Mouse (Mus musculus) ES-E14 (cell line): ENCODE results near the gene Rptor. TPM values are rescaled to one million over a fixed set of nuclear protein-coding genes. Genes with fewer than 3 reads are reported as not detected.

Experiments
- DNase-seq: peaks from one replicate; pipeline ENCODE4 v3.0.0-alpha.2; 2013; ENCODE audit warnings: low read depth, low spot score
- H3K27ac ChIP-seq: 2 replicates; pipeline ENCODE4 v1.5.1; 2012; ENCODE audit warnings: low read depth, mild to moderate bottlenecking, low read length, moderate library complexity, mixed read lengths; ENCODE audit not compliant: poor library complexity, insufficient read depth, severe bottlenecking
- H3K36me3 ChIP-seq: 2 replicates; pipeline ENCODE4 v1.6.1; 2012; ENCODE audit warnings: mild to moderate bottlenecking, low read length, moderate library complexity, mixed read lengths; ENCODE audit not compliant: control insufficient read depth, poor library complexity, insufficient read depth, severe bottlenecking
- H3K4me1 ChIP-seq, 2 experiments: fragments of 150-350 bp in 1 of 2; sonication (generic) in 1 of 2; 2 replicates each; pipeline ENCODE4 v1.6.1; 2012; ENCODE audit warnings: low read length in 2 of 2, mild to moderate bottlenecking in 1 of 2, mixed read lengths in 1 of 2; ENCODE audit not compliant: control insufficient read depth in 2 of 2, insufficient read depth in 2 of 2, poor library complexity in 1 of 2
- H3K4me3 ChIP-seq, 2 experiments: fragments of 150-350 bp in 1 of 2; sonication (generic) in 1 of 2; 2 replicates each; pipeline ENCODE4 v1.5.1; 2012; ENCODE audit warnings: low read length in 2 of 2, low read depth in 1 of 2, mild to moderate bottlenecking in 1 of 2, mixed read lengths in 1 of 2; ENCODE audit not compliant: insufficient read depth in 1 of 2, poor library complexity in 1 of 2, severe bottlenecking in 1 of 2
- H3K9ac ChIP-seq: 2 replicates; pipeline ENCODE4 v1.6.1; 2012; ENCODE audit warnings: low read depth, mild to moderate bottlenecking, low read length, mixed read lengths; ENCODE audit not compliant: poor library complexity, insufficient read depth, severe bottlenecking
- H3K9me3 ChIP-seq: fragments of 150-350 bp; sonication (generic); 2 replicates; pipeline ENCODE4 v1.6.1; 2012; ENCODE audit warnings: low read depth, mild to moderate bottlenecking, low read length; ENCODE audit not compliant: control insufficient read depth, insufficient read depth
- CHD2 ChIP-seq: IDR thresholded peaks from 2 replicates; pipeline ENCODE4 v1.6.1; 2014; ENCODE audit warnings: mild to moderate bottlenecking, low read depth, low read length, inconsistent platforms
- HCFC1 ChIP-seq: IDR thresholded peaks from 2 replicates; pipeline ENCODE4 v1.6.1; 2012; ENCODE audit warnings: low read length, inconsistent platforms, borderline replicate concordance; ENCODE audit not compliant: insufficient read depth
- MAFK ChIP-seq: IDR thresholded peaks from 2 replicates; pipeline ENCODE4 v1.6.1; 2014; ENCODE audit warnings: mild to moderate bottlenecking, low read depth, low read length, inconsistent platforms; ENCODE audit not compliant: insufficient read depth
- ZC3H11A ChIP-seq: IDR thresholded peaks from 2 replicates; pipeline ENCODE4 v1.6.1; 2012; ENCODE audit warnings: low read depth, mild to moderate bottlenecking, inconsistent platforms, low read length, borderline replicate concordance
- ZNF384 ChIP-seq: IDR thresholded peaks from 2 replicates; pipeline ENCODE4 v1.6.1; 2012; ENCODE audit warnings: low read depth, low read length, inconsistent platforms
- in situ Hi-C, 2 experiments: fragments of 600-800 bp; cut with MboI; formaldehyde crosslinking; loops; one replicate each; pipeline ENCODE4 v1.15.1; 2025; ENCODE audit warnings: low sequenced_read_pairs in 2 of 2, inconsistent platforms in 1 of 2; ENCODE audit not compliant: unreplicated experiment in 2 of 2
- total RNA-seq: library from RNA; depleted of rRNA; stranded (reverse); fragments of 300-350 nt; gene quantifications from 2 replicates; pipeline ENCODE4 v1.2.3, GENCODE M21; 2012

Rptor gene
- total RNA-seq, 1 experiment: 59.7 TPM

DNA sequence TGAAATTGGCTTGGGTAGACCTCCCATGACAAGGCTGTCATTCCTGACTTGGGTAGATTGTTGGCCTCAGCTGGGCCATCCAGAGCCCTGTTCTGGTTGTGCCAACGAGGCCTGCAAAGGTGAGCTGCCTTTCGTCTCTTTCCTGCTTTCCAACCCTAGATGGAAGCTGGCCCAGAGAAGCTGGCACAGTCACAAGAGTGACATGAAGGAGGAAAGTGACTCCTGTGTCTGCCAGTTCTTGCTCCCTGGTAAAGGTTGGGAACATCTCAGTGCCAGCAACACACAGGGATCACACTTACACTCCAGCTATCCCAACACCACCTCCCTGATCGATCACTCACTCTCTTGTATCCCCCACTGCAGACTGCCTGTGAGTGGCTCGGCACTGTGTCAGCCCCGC, 303.1 kb downstream of the Rptor start:
- Histone ChIP-seq H3K4me3 (no peak overlapping the region), H3K27ac (no peak overlapping the region), H3K36me3 (no peaks in the 10 kb centered on the region), H3K4me1 (peaks cover 0 to 10% of the 10 kb centered on the region in 2 experiments; a peak in 1 of 4 replicates), H3K9me3 (no peaks in the 10 kb centered on the region), H3K9ac (no peak overlapping the region)
- in situ Hi-C loops: loop anchor here (5.0 to 25.0 kb wide), 2 partner anchors 393 to 403 kb away; no protein-coding TSS in a partner anchor
- no peak for TF ChIP-seq ZNF384
- TF ChIP-seq CHD2: no peak
- TF ChIP-seq HCFC1: no peak
- TF ChIP-seq MAFK: no peak
- no peak for TF ChIP-seq ZC3H11A
- no peak for DNase-seq

DNA sequence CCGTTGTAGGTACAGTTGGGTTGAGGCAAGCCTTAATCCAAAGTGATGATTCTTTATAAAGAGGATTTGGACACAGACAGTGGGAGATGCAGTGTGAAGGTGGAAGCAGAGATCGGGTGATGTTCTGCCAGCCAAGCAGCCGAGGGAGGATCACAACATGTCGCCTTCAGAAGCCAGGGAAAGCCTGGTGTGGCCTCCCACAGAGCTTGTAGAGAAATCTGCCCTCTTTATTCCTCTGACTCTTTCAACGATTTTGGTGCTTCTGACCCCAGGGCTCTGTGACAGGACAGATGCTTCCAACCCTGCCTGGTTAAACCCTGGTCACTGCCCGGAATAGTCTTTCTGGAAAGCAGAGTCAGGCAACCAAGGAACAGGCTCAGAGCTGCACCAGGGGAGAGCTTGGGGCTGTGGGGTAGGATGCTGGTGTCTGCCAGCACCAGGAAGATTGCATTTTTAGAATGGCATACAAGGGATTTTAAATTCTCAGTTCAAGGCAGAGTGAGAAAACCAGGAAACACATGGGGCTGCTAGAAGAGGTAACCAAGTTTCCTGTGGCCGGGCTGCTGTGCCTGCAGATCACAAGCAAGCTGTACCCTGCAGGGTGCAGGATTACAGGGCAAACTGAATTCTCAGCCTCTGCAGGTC, 304.4 kb downstream of the Rptor start:
- Histone ChIP-seq H3K4me3 (no peak overlapping the region), H3K9ac (no peak overlapping the region), H3K36me3 (no peaks in the 10 kb centered on the region), H3K9me3 (no peaks in the 10 kb centered on the region), H3K27ac (no peak overlapping the region), H3K4me1 (peaks cover 0 to 10% of the 10 kb centered on the region in 2 experiments; a peak in 1 of 4 replicates)
- in situ Hi-C loops: loop anchor here (5.0 to 25.0 kb wide), 2 partner anchors 395 to 405 kb away; no protein-coding TSS in a partner anchor
- TF ChIP-seq CHD2 (no peak), ZC3H11A (no peak), HCFC1 (no peak), ZNF384 (no peak), MAFK (no peak)
- no peak for DNase-seq

DNA sequence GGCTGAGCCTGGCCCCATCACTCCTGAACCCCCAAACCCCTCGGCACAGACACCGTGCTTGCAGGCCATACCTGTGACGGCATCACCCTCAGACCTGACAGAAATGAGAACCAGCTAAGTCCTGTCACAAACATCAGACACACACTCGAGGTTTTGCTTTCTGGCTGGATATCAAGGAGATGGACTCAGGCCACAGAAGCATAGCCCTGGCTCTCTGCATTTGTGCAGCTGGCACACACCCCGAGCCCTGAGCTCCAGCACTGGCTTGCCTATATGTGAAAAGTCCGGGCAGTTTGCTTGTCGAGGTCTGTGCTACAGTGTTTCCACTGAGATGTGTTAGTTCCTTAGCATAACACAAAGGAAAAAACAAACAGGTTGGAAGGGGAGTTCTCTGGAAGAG, 305.0 kb downstream of the Rptor start:
- TF ChIP-seq ZC3H11A: no peak
- Histone ChIP-seq H3K9me3 (no peaks in the 10 kb centered on the region), H3K4me3 (no peak overlapping the region), H3K36me3 (no peaks in the 10 kb centered on the region), H3K27ac (no peak overlapping the region), H3K4me1 (peaks cover 0 to 12% of the 10 kb centered on the region in 2 experiments; a peak in 1 of 4 replicates), H3K9ac (no peak overlapping the region)
- in situ Hi-C loops: loop anchor here (5.0 to 25.0 kb wide), 2 partner anchors 395 to 405 kb away; no protein-coding TSS in a partner anchor
- no peak for DNase-seq

DNA sequence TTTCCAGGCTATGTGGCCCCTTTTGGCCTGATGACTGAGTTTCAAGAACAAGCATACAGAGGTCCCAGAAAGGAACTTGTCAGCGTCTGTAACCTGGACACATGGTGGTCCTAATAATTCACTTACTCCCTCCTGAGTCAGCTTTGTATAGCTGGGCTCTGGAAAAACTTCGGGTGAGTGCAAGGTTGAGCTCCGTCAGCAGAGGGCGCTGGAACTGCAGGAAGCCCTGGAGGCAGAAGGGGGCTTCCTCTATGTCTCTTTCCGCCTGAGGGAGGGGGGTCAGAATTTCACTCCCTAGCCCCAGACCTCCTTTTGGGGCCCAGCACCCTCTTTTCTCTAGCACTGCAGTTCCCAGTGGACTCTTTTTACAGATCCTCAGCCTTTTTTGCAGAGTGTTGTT, 306.7 kb downstream of the Rptor start:
- no peak for TF ChIP-seq ZNF384
- TF ChIP-seq ZC3H11A: peak; percentile 69
- peak; percentile 54; the same call in 1 of the 2 replicates for TF ChIP-seq MAFK
- H3K4me3 ChIP-seq: 0 out of 4 replicates have a peak overlapping the region, but pooled peaks of 1 of the 2 experiments have one; percentile 18
- H3K4me1 ChIP-seq: peaks cover 0 to 17% of the 10 kb centered on the region in 2 experiments; a peak in 1 of 4 replicates
- in situ Hi-C loops: loop anchor here (5.0 to 25.0 kb wide), 2 partner anchors 397 to 407 kb away; no protein-coding TSS in a partner anchor
- no peak overlapping the region for H3K27ac ChIP-seq
- no peaks in the 10 kb centered on the region for H3K9me3 ChIP-seq
- DNase-seq: no peak
- no peaks in the 10 kb centered on the region for H3K36me3 ChIP-seq
- no peak overlapping the region; the same call in 1 of the 2 replicates for H3K9ac ChIP-seq
